Mouse (Mus musculus) spleen, adult 2 months (tissue): ENCODE data around the gene Cacna1h.

Source experiments
- CTCF ChIP-seq: fragments of 200-500 bp; IDR thresholded peaks from 2 replicates; pipeline ENCODE4 v1.5.1; 2011; ENCODE audit warnings: mild to moderate bottlenecking, inconsistent platforms; ENCODE audit not compliant: insufficient read depth, insufficient read length, insufficient replicate concordance; ENCODE audit errors: extremely low read depth
- POLR2A ChIP-seq: fragments of 200-500 bp; IDR thresholded peaks from 2 replicates; pipeline ENCODE4 v1.6.1; 2011; ENCODE audit warnings: low read depth, low read length, inconsistent platforms

DNA sequence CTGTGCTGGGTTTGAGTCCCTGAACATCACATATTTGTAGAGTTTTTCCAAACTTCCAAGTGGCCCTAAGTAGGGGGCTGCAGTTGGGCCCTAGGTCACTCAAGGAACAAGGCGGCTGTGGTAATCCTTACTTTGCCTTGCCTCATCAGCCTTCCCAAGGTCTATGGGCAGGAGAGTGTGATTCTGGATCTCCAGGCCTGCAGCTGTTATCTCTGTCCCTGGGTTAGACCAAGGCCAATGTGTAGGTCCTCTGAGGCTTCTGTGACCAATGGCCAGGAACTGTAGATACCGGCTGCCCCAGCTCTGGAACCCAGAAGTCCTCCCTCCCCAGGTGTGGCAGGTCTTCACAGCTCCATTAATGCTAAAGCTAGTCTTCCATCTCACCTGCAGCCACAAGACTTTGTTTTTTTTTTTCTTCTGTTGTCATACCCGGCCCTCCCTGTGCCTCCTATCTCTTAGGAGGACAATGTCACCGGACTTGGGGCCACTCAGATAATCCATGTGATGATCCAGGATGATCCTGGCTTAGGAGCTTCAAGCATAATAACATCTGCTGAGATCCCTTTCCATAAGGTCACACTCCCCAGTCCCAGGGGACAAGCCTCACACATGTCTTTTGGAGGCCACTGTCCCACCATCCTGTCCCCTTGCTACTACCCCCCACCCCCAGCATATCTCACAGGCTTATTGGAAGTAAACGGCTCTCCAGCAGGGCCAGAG, 18.8 kb upstream of the Cacna1h start:
- TF ChIP-seq CTCF: no peak
- no peak for TF ChIP-seq POLR2A
